In genomic region chr9:56630945-56631344, GRCm38 (mm10) we compare ENCODE assay signal across 24 mouse cellular contexts.
DNase-seq lines count a peak whose midpoint lies in the region; ATAC-seq and TF ChIP-seq lines count a peak whose summit lies in the region.
"Had no signal": no experiment of that assay in that cellular context is flagged by ENCODE, and none has a peak within 500 bp of the region (broad histone marks: within the 10 kb centered on the region; RNA-seq: fewer than 3 reads in every experiment).

No protein-coding gene starts in this region.

- intact Hi-C loops in left cerebral cortex, adult 2 months (cut with DNase I), result no loop called here

- H3K36me3 ChIP-seq in heart, embryonic 15.5 days, result no peaks in the 10 kb centered on the region
- no peaks in the 10 kb centered on the region for H3K36me3 ChIP-seq in neural tube, embryonic 15.5 days
- H3K36me3 ChIP-seq: embryonic facial prominence, embryonic 12.5 days; embryonic facial prominence, embryonic 15.5 days; G1E; heart, embryonic 12.5 days; hindbrain, embryonic 10.5 days had no signal

- H3K4me1 ChIP-seq in heart, embryonic 15.5 days (replicated peaks), result peaks cover 53% of the 10 kb centered on the region
- H3K4me1 ChIP-seq in neural tube, embryonic 15.5 days, result peaks cover 60% of the 10 kb centered on the region

- no peak overlapping the region for H3K4me2 ChIP-seq in heart, embryonic 15.5 days
- no peak overlapping the region for H3K4me2 ChIP-seq in neural tube, embryonic 15.5 days
- H3K4me2 ChIP-seq: embryonic facial prominence, embryonic 12.5 days; embryonic facial prominence, embryonic 15.5 days; heart, embryonic 12.5 days had no signal

- ATAC-seq in heart, embryonic 15.5 days (replicated peaks; ENCODE audit: insufficient number of reproducible peaks, insufficient read depth, low FRiP score, low read depth), result no peak
- ATAC-seq in neural tube, embryonic 15.5 days (ENCODE audit: low FRiP score), result no peak
- ATAC-seq: forebrain, embryonic 14.5 days; forebrain, postnatal 0 days; Patski had no signal

- H3K27ac ChIP-seq in heart, embryonic 15.5 days, result 0 out of 2 replicates have a peak overlapping the region, but pooled peaks have one; percentile 73
- H3K27ac ChIP-seq in left cerebral cortex, adult 2 months, result no peak overlapping the region
- no peak overlapping the region for H3K27ac ChIP-seq in neural tube, embryonic 15.5 days (replicated peaks)
- H3K27ac ChIP-seq: embryonic facial prominence, embryonic 12.5 days; embryonic facial prominence, embryonic 15.5 days; gastrocnemius, adult 2 months; hindbrain, embryonic 10.5 days; hindbrain, embryonic 14.5 days had no signal

- H3K9ac ChIP-seq in heart, embryonic 15.5 days, result no peak overlapping the region
- 0 out of 2 replicates have a peak overlapping the region, but pooled peaks have one; percentile 12 for H3K9ac ChIP-seq in neural tube, embryonic 15.5 days (replicated peaks)
- H3K9ac ChIP-seq: embryonic facial prominence, embryonic 12.5 days; embryonic facial prominence, embryonic 15.5 days; forebrain, postnatal 0 days; heart, embryonic 12.5 days; hindbrain, embryonic 14.5 days had no signal

- 37% methylated on average over 4 of the region's 4 CpGs for WGBS in heart, embryonic 15.5 days
- WGBS in neural tube, embryonic 15.5 days, result 50% methylated on average over 4 of the region's 4 CpGs

- no peaks in the 10 kb centered on the region for H3K9me3 ChIP-seq in heart, embryonic 15.5 days (replicated peaks)
- no peaks in the 10 kb centered on the region for H3K9me3 ChIP-seq in neural tube, embryonic 15.5 days (replicated peaks)
- H3K9me3 ChIP-seq: embryonic facial prominence, embryonic 12.5 days; embryonic facial prominence, embryonic 15.5 days; heart, embryonic 12.5 days; hindbrain, embryonic 10.5 days had no signal

- H3K27me3 ChIP-seq in heart, embryonic 15.5 days, result peaks cover 47% of the 10 kb centered on the region
- H3K27me3 ChIP-seq in neural tube, embryonic 15.5 days (replicated peaks), result no peaks in the 10 kb centered on the region

- no peak overlapping the region for H3K4me3 ChIP-seq in heart, embryonic 15.5 days
- peak overlapping the region; percentile 90 for H3K4me3 ChIP-seq in left cerebral cortex, adult 2 months
- no peak overlapping the region for H3K4me3 ChIP-seq in neural tube, embryonic 15.5 days (replicated peaks)
- H3K4me3 ChIP-seq: embryonic facial prominence, embryonic 12.5 days; embryonic facial prominence, embryonic 15.5 days; gastrocnemius, adult 2 months; heart, embryonic 12.5 days; hindbrain, embryonic 10.5 days had no signal

- no peak for TF ChIP-seq CTCF in left cerebral cortex, adult 2 months (IDR thresholded peaks at IDR 0.05)

- DNase-seq in heart, adult 18-20 months, result no peak
- DNase-seq in left cerebral cortex, adult 2 months (ENCODE audit: extremely low spot score in 1 of 2, low spot score in 2 of 2), result no peak
- no peak for DNase-seq in left cerebral cortex, adult 11 months (ENCODE audit: low spot score)
- no peak for DNase-seq in neural tube, embryonic 10.5 days (ENCODE audit: extremely low spot score, low spot score)
- DNase-seq: adrenal gland, postnatal 10 days; adrenal gland, postnatal 36 days; B cell, adult 2 months; cerebellum, adult 18-20 months; cerebellum, adult 9-10 months; cerebellum, postnatal 14 days; forebrain, postnatal 0 days; gastrocnemius, adult 2 months; gastrocnemius, postnatal 14 days; heart, adult 11 months had no signal
